ENCODE assay signal across 8 mouse cellular contexts in genomic region chr9:59539441-59540137, GRCm38 (mm10). TPM values are rescaled to one million over a fixed set of nuclear protein-coding genes. Genes with fewer than 3 reads are reported as not detected.
DNase-seq lines count a peak whose midpoint lies in the region; ATAC-seq and TF ChIP-seq lines count a peak whose summit lies in the region.

TSS of gene Hexa (plus strand) at chr9:59539540.
TSS of gene Tmem202 (minus strand) at chr9:59539847.

- H3K36me3 ChIP-seq in E14TG2a.4 (ENCODE audit: insufficient read depth, low read length) = peaks cover 26% of the 10 kb centered on the region
- no peaks in the 10 kb centered on the region for H3K36me3 ChIP-seq in forebrain, embryonic 14.5 days (ENCODE audit: control insufficient read depth, insufficient read depth, low read length)

- no peak within 1 kb of the TSS for H3K27ac ChIP-seq in forebrain, embryonic 14.5 days (ENCODE audit: low read depth, low read length)

- ATAC-seq in forebrain, embryonic 14.5 days = peak; percentile 93
- ATAC-seq in neutrophil, adult 5-6 weeks (ENCODE audit: extremely low read depth, insufficient number of reproducible peaks, low FRiP score, poor library complexity, severe bottlenecking) = peak; percentile 49

- intact Hi-C loops in heart, postnatal 14 days (cut with DNase I) = loop anchor here (5.0 kb wide), 1 partner anchor 52 kb away; the partner anchor contains the start of gene Arih1

- H3K4me3 ChIP-seq in E14TG2a.4 (replicated peaks; ENCODE audit: low read length) = peak within 1 kb of the TSS; percentile 83
- peak within 1 kb of the TSS; percentile 62 for H3K4me3 ChIP-seq in forebrain, embryonic 14.5 days (ENCODE audit: low read depth, low read length)
- peak within 1 kb of the TSS; percentile 84 for H3K4me3 ChIP-seq in lung, adult 2 months (replicated peaks; ENCODE audit: extremely low read depth, low read depth, low read length)

- no peak for TF ChIP-seq CTCF in E14TG2a.4 (conservative IDR thresholded peaks at IDR 0.05; ENCODE audit: low read length)
- no peak for TF ChIP-seq CTCF in lung, adult 2 months (IDR thresholded peaks at IDR 0.05; ENCODE audit: insufficient read depth, low read length)

- H3K27me3 ChIP-seq in E14TG2a.4 (ENCODE audit: insufficient read depth, low read length) = peaks cover 21% of the 10 kb centered on the region
- no peaks in the 10 kb centered on the region for H3K27me3 ChIP-seq in forebrain, embryonic 14.5 days (replicated peaks; ENCODE audit: control insufficient read depth, insufficient read depth, low read length)

- no peaks in the 10 kb centered on the region for H3K9me3 ChIP-seq in E14TG2a.4 (ENCODE audit: low read length)
- no peaks in the 10 kb centered on the region for H3K9me3 ChIP-seq in forebrain, embryonic 14.5 days (replicated peaks; ENCODE audit: control insufficient read depth, low read length)

- TF ChIP-seq POLR2A in lung, adult 2 months (IDR thresholded peaks at IDR 0.05; ENCODE audit: borderline replicate concordance, extremely low read depth, low read depth, low read length) = peak; percentile 73

- H3K4me2 ChIP-seq in forebrain, embryonic 14.5 days (ENCODE audit: low read length) = peak within 1 kb of the TSS; percentile 88

- peak; percentile 44 for DNase-seq in c-Kit-positive CD71-positive TER-119-positive erythroid progenitor cells, embryonic 14.5 days (ENCODE audit: low spot score)
- peak; percentile 90 for DNase-seq in forebrain, embryonic 14.5 days (ENCODE audit: low spot score)
- peak; percentile 78 to 83 for DNase-seq in heart, postnatal 14 days
- DNase-seq in layer of hippocampus, adult 18-20 months (ENCODE audit: low spot score in 2 of 2) = peak; percentile 78 to 83
- peak; percentile 78 for DNase-seq in lung, adult 2 months
- DNase-seq in testis, postnatal 14 days (ENCODE audit: low spot score) = peak; percentile 85

- WGBS in forebrain, embryonic 14.5 days = 3% methylated on average over 55 of the region's 55 CpGs
- WGBS in lung, adult 2 months = under 1% methylated on average over 55 of the region's 55 CpGs

- peaks cover 39% of the 10 kb centered on the region for H3K4me1 ChIP-seq in E14TG2a.4 (replicated peaks; ENCODE audit: low read depth, low read length)
- peaks cover 12% of the 10 kb centered on the region; the same call in 1 of the 2 replicates for H3K4me1 ChIP-seq in forebrain, embryonic 14.5 days (ENCODE audit: control insufficient read depth, insufficient read depth, low read length)
- H3K4me1 ChIP-seq in lung, adult 2 months (ENCODE audit: control insufficient read depth, insufficient read depth, low read length) = peaks cover 14% of the 10 kb centered on the region; the same call in 1 of the 2 replicates

- peak within 1 kb of the TSS; percentile 73 for H3K9ac ChIP-seq in forebrain, embryonic 14.5 days (ENCODE audit: low read length)

RNA-seq across cellular contexts. Expression of gene Hexa, which starts in this region (rescaled TPM):
- 60.7 and 61.6 TPM in 2 replicates for polyA plus RNA-seq in forebrain, embryonic 14.5 days (2014; fragmentation: Nextera tagmentation; extraction: Ambion mirVana)
- total RNA-seq in heart, postnatal 14 days (2021) = 10 to 100 TPM; 33.2 to 33.9 TPM
- total RNA-seq in layer of hippocampus, adult 18-20 months (2021) = 10 to 100 TPM; 54.7 to 62.1 TPM
- 90.7 and 106 TPM in 2 replicates for polyA plus RNA-seq in lung, adult 2 months (2012; rRNA removed)
- 104 and 105 TPM in 2 replicates for total RNA-seq in neutrophil, adult 5-6 weeks (2017)

RNA-seq across cellular contexts. Expression of gene Tmem202, which starts in this region (rescaled TPM):
- polyA plus RNA-seq in forebrain, embryonic 14.5 days (2014; fragmentation: Nextera tagmentation; extraction: Ambion mirVana) = 0.27 and 0.82 TPM in 2 replicates
- under 1 TPM; 0.56 to 0.67 TPM for total RNA-seq in heart, postnatal 14 days (2021)
- 1 to 10 TPM; 3.0 to 3.6 TPM for total RNA-seq in layer of hippocampus, adult 18-20 months (2021)
- polyA plus RNA-seq in lung, adult 2 months (2012; rRNA removed) = 0.36 and 0.64 TPM in 2 replicates
- total RNA-seq in neutrophil, adult 5-6 weeks (2017) = 5.4 and 6.2 TPM in 2 replicates
